Mouse (Mus musculus): ENCODE measurements around the gene Tmem102.

The Tmem102 gene

DNA sequence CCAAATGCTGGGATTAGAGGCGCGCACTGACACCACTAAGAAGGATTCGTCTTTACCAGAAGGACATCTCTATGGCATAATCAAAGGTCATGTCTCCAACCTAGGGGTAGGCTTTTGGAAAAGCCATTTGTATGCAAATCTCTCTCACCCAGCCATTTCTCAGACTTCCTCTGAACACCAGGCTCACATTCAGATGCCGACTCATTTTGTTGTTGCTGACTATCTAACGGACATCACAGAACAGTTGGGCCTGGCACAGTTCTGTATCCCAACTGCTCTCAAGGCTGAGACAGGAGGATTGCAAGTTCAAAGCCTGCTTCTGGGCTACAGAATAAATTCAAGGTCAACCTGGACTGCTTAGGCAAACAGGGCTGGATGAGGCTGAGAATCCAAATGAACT is 18.1 kb downstream of the Tmem102 start:
- no peak for ATAC-seq (ENCODE audit: low TSS enrichment)

DNA sequence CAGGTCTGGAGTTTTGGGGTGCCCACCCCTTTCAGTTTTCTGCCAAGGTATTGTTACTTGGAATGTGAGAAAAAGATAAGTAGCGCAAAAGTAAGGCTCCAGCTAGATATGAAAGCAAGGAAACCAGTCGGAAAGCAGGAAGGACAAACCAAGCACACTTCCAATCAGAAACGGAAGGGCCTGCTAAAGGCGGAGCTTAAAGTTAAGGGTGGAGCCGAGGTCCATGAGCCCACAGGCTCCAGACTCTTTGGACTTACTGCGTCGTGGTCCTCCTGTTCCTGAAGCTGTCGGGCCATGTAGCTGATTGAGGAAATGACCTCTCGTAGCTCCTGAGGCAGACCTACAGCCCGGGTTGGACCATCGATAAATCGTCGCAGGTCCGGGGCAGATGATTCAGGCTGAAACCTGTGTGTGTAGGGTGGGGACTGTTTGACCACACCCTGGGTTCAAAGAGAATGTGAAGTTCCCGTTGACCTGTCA is 20.6 kb downstream of the Tmem102 start:
- ATAC-seq (ENCODE audit: low TSS enrichment), result no peak

GRCm38 (mm10) chr11:69781828-69782227 is 23.6 kb downstream of the Tmem102 start:
- ATAC-seq (ENCODE audit: low TSS enrichment), result no peak

GRCm38 (mm10) chr11:69778985-69779384 is 26.4 kb downstream of the Tmem102 start:
- no peak for ATAC-seq (ENCODE audit: low TSS enrichment)

DNA sequence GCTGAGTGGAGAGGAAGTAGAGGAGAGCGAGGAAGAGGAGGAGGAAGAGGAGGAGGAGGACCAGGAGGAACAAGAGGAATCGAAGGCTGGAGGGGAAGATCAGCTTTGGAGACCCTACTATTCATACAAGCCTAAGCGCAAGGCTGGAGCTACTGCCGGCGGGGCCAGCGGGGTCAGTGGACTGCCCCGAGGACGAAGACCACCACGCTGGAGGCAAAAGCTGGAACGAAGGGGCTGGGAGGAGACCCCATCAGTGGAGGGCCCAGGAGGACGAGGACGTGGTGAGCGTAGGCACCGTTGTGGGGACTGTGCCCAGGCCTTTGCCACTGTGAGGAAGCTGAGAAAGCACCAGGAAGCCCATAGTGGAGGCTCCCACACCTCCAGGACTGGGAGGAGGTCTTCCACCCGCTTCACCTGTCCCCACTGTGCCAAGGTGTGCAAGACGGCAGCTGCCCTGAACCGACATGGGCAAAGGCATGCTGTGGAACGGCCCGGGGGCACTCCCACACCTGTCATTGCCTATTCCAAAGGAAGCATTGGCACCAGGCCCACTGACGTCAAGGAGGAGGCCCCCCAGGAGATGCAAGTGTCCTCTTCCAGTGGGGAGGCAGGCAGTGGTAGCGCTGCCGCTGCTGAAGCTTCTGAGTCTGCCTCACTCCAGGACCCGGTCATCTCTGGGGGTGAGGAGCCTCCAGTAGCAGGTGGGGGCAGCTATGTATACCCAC is 27.0 kb downstream of the Tmem102 start:
- no peak for ATAC-seq (ENCODE audit: low TSS enrichment)

DNA sequence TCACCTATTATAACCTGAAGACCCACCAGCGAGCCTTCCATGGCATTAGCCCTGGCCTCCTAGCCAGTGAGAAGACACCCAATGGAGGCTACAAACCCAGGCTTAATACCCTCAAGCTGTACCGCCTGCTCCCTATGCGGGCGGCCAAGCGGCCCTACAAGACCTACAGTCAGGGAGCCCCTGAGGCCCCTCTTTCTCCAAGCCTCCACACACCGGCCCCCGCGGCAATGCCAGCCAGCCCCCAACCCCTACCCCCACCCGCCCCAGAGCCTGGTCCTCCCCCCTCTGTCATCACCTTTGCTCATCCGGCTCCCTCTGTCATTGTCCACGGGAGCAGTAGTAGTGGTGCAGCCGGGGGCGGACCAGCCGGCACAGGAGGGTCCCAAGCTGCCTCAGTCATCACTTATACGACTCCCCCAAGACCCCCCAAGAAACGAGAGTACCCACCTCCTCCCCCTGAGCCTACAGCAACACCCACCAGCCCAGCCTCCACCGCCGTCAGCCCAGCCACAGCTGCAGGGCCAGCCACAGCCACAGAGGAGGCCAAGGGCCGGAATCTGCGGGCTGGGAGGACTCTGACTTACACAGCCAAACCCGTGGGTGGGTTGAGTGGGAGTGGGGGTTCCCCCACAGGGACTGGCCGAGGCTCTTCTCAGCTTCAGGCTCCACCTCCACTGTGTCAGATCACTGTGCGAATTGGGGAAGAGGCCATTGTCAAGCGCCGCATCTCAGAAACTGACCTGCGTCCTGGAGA is 27.7 kb downstream of the Tmem102 start:
- peak; percentile 22; the same call in 1 of the 2 replicates for ATAC-seq (ENCODE audit: low TSS enrichment)

DNA sequence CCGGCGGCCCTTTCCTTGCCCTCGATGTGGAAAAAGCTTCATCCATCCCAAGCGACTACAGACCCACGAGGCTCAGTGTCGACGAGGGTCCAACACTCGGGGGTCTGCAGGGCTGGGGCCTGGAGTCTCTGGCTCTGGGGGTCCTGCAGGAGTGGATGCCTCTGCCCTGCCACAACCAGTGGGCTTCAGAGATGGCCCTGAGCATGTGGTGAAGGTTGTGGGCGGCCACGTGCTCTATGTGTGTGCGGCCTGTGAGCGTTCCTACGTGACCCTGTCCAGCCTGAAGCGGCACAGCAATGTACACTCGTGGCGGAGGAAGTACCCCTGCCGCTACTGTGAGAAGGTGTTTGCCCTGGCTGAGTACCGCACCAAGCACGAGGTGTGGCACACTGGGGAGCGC is 28.9 kb downstream of the Tmem102 start:
- no peak for ATAC-seq (ENCODE audit: low TSS enrichment)

DNA sequence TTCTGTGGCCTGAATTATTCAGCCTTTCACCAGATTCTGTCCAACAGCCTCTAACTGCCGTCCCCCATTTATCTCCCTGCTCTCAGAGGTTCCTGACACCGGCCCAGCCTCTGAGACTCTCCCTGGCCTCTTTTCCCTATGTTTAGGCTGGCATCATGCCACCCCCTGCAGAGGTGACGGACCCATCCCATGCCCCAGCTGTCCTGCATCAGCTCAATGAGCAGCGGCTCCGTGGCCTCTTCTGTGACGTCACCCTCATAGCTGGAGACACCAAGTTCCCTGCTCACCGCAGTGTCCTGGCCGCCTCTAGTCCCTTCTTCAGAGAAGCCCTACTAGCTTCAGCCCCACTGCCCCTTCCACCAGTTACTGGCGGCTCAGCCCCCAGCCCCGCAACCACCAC is 29.7 kb downstream of the Tmem102 start:
- ATAC-seq (ENCODE audit: low TSS enrichment), result no peak

GRCm38 (mm10) chr11:69774961-69775360 is 30.5 kb downstream of the Tmem102 start:
- no peak for ATAC-seq (ENCODE audit: low TSS enrichment)

DNA sequence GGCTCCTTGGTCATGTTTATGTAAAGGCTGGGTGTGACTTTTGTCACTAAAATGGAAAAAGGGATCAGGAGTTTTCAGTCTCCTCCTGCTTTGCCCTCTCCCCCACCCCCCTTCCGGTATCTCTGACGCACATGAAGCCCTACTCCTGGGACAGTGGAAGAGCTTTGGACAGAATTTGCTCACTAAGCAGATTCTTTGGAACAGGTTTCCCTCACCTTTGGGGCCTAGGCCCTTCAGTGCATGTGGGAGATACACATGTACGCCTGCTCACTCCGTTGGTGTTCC is 37.9 kb downstream of the Tmem102 start:
- 0 out of 2 replicates have a peak, but pooled peaks have one; percentile 10 for ATAC-seq (ENCODE audit: low TSS enrichment)

DNA sequence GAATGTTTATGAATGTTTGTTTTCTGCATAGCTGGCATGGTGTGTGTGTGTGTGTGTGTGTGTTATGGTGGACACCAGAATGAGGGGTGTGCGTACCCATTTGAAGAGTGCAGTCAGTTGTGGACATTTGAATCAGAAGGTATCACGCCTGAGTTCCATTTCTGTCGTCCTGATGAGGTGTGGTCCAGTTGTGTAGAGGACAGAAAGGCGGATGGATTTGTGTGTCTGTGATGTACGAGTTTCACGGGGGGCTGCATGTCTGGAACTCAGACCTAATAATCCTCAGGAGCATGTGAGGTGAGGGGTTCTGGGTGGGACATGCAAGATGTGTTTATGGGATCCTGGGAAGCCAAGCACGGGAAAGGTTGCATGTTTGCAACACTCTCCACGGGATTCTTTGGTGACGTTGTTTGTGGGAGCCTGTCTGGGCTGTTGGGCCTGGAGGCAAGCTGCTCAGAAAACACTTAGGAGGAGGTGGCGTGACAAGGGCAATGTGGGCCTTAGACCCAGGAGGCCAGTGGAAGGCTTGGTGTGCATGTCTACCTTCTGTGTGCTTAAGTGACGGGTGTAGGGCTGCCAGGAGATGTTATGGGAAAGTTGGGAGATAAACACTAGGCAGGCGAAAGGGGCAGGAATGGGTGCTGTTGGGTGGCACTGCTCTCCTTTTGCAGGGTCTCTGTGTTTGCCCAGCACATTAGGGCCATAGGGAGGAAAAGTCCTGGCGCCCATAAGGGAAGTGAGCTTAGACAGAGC is 38.4 kb downstream of the Tmem102 start:
- 0 out of 2 replicates have a peak, but pooled peaks have one; percentile 5 for ATAC-seq (ENCODE audit: low TSS enrichment)

GRCm38 (mm10) chr11:69766126-69766609 is 39.3 kb downstream of the Tmem102 start:
- ATAC-seq (ENCODE audit: low TSS enrichment), result peak; percentile 70

- peak; percentile 32; the same call in 1 of the 2 replicates for ATAC-seq (ENCODE audit: low TSS enrichment)
These were observed 40.0 kb downstream of the Tmem102 start, which contains the start of gene Zbtb4 for GRCm38 (mm10) chr11:69765221-69766125. TSS of gene Zbtb4 (plus strand) at chr11:69765912.

GRCm38 (mm10) chr11:69763551-69763950 is 41.9 kb downstream of the Tmem102 start:
- no peak for ATAC-seq (ENCODE audit: low TSS enrichment)

GRCm38 (mm10) chr11:69761868-69762267 is 43.6 kb downstream of the Tmem102 start, which contains the start of gene Slc35g3:
TSS of gene Slc35g3 (minus strand) at chr11:69761968.
- no peak for ATAC-seq (ENCODE audit: low TSS enrichment)

GRCm38 (mm10) chr11:69760901-69761200 is 44.6 kb downstream of the Tmem102 start:
- ATAC-seq (ENCODE audit: low TSS enrichment), result no peak

- no peak for ATAC-seq (ENCODE audit: low TSS enrichment)
These were observed 45.1 kb downstream of the Tmem102 start for GRCm38 (mm10) chr11:69760160-69760900.

DNA sequence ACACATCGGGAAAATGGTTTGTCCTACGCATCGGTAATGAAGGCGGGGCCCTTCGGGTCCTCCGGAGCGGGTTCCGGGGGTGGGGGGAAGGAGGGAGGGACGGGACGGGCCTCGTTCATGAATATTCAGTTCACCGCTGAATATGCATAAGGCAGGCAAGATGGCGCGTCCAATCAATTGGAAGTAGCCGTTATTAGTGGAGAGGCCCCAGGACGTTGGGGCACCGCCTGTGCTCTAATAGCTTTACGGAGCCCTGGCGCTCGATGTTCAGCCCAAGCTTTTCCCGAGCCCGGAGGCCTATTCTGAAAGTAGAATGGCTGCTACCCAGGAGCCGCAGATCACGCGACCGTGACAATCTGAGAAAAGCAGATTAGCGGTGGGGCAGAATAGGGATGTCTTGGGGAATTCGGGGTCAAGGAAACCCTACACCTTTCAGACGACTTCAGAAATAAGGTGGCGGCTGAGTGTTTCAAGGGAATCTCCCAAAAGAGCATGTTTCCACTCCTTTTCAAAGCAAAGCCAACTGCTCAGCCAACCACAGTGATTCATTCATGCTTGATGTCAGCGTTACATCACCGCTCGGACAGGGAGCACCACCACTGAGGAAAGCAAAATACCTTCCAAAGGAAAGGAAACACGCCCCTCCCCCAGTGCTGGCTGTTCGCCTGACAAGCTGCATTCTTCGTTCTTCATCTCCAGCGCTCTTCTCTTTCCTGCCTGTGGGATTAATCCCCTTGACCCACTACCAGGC is 46.3 kb downstream of the Tmem102 start:
- ATAC-seq (ENCODE audit: low TSS enrichment), result peak; percentile 67

- peak; percentile 87 for ATAC-seq (ENCODE audit: low TSS enrichment)
These were observed 46.9 kb downstream of the Tmem102 start, which contains the start of gene Polr2a for GRCm38 (mm10) chr11:69758478-69758970. TSS of gene Polr2a (minus strand) at chr11:69758637.

DNA sequence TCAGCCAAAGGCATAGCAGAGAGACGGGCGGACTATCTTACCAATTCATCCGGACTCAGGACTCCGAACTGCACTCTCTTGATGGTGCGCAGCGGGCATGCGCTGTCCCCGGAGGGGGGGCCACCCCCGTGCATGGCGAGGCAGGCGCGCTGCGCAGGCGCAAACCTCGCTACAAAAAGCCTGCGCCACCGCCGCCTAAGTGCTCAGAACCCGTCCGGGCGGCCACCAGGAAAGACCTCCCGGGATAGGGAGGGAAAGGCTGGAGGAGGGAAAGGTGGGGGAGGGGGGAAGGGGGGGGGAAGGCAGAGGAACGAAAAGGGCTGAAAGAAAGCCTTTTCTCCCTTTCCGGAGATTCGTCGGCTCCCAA is 47.4 kb downstream of the Tmem102 start:
- ATAC-seq (ENCODE audit: low TSS enrichment), result peak; percentile 73

Data from frontal cortex, adult (tissue).